Mouse (Mus musculus) embryonic fibroblast, embryonic 13.5 days (primary cell): ENCODE data around the gene B230118H07Rik.

ENCODE experiments used
- CTCF ChIP-seq: IDR thresholded peaks from 2 replicates; pipeline ENCODE4 v1.5.1; 2011; ENCODE audit warnings: mild to moderate bottlenecking, control low read depth, low read length, moderate library complexity, borderline replicate concordance; ENCODE audit not compliant: insufficient read depth
- POLR2A ChIP-seq: IDR thresholded peaks from 2 replicates; pipeline ENCODE4 v1.6.1; 2011; ENCODE audit warnings: low read depth, mild to moderate bottlenecking, control low read depth, low read length, moderate library complexity

DNA sequence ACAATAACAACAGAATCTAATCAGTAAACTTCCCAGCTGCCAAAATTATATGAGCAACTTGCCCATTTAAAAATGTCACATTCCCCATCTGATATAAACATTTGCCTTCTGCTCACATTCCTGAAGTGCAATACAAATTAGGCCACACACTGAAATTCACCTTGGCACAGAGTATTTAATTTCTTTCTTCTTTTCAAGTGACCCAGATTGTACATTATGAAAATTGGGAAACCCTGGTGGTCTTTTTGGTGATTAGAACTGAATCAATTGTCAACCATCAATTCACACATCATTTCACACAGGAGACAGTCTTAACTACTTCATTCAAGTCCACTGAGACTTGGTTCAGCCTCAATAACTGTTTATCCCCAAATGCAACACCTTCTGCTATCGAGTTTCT is 68.9 kb downstream of the B230118H07Rik start:
- TF ChIP-seq CTCF (no peak), POLR2A (no peak)
